Mouse (Mus musculus) neural tube, embryonic 10.5 days (tissue): ENCODE data around the gene Ryr1.
"Not testable (repeated sequence)": the region's sequence is repeated elsewhere in the genome, so short reads cannot be mapped to it uniquely, and the experiment has no call there.

Experiments used
- DNase-seq: peaks from one replicate; pipeline ENCODE4 v3.0.0-alpha.2; 2017; ENCODE audit warnings: low spot score; ENCODE audit errors: extremely low spot score

The Ryr1 gene

GRCm38 (mm10) chr7:29146625-29147367 lies 21.8 kb upstream of the Ryr1 start:
- no peak for DNase-seq

- no peak for DNase-seq
These were observed 19.0 kb upstream of the Ryr1 start for GRCm38 (mm10) chr7:29144006-29144405.

- DNase-seq = no peak
These were observed 16.4 kb upstream of the Ryr1 start for GRCm38 (mm10) chr7:29141416-29141815.

- DNase-seq = not testable (repeated sequence)
These were observed 14.3 kb upstream of the Ryr1 start for GRCm38 (mm10) chr7:29139237-29139636.

- DNase-seq = no peak
These were observed 12.4 kb upstream of the Ryr1 start for GRCm38 (mm10) chr7:29137429-29137828.

GRCm38 (mm10) chr7:29134693-29135386 lies 9.9 kb upstream of the Ryr1 start, which contains the start of gene Rasgrp4:
TSS of gene Rasgrp4 (plus strand) at chr7:29134851.
- DNase-seq = peak; percentile 32

- no peak for DNase-seq
These were observed 9.3 kb upstream of the Ryr1 start for GRCm38 (mm10) chr7:29134230-29134629.

GRCm38 (mm10) chr7:29128725-29129124 lies 3.7 kb upstream of the Ryr1 start:
- no peak for DNase-seq

GRCm38 (mm10) chr7:29126173-29126915 lies 1.4 kb upstream of the Ryr1 start:
- peak; percentile 61 for DNase-seq

GRCm38 (mm10) chr7:29123531-29124358 lies 1.2 kb downstream of the Ryr1 start:
- DNase-seq = peak; percentile 14

GRCm38 (mm10) chr7:29122821-29123220 lies 2.2 kb downstream of the Ryr1 start:
- no peak for DNase-seq

GRCm38 (mm10) chr7:29119526-29119925 lies 5.5 kb downstream of the Ryr1 start:
- no peak for DNase-seq

- no peak for DNase-seq
These were observed 6.7 kb downstream of the Ryr1 start for GRCm38 (mm10) chr7:29118142-29118851.

- DNase-seq = peak; percentile 52
These were observed 15.7 kb downstream of the Ryr1 start for GRCm38 (mm10) chr7:29108992-29109955.

- no peak for DNase-seq
These were observed 23.5 kb downstream of the Ryr1 start for GRCm38 (mm10) chr7:29101286-29102017.

GRCm38 (mm10) chr7:29097131-29097530 lies 27.8 kb downstream of the Ryr1 start:
- DNase-seq = no peak

- DNase-seq = no peak
These were observed 36.2 kb downstream of the Ryr1 start for GRCm38 (mm10) chr7:29088817-29089216.

- no peak for DNase-seq
These were observed 38.1 kb downstream of the Ryr1 start for GRCm38 (mm10) chr7:29086902-29087301.

- DNase-seq = no peak
These were observed 39.0 kb downstream of the Ryr1 start for GRCm38 (mm10) chr7:29085981-29086380.
